Mouse (Mus musculus): ENCODE data around the gene Gm28051.

DNA sequence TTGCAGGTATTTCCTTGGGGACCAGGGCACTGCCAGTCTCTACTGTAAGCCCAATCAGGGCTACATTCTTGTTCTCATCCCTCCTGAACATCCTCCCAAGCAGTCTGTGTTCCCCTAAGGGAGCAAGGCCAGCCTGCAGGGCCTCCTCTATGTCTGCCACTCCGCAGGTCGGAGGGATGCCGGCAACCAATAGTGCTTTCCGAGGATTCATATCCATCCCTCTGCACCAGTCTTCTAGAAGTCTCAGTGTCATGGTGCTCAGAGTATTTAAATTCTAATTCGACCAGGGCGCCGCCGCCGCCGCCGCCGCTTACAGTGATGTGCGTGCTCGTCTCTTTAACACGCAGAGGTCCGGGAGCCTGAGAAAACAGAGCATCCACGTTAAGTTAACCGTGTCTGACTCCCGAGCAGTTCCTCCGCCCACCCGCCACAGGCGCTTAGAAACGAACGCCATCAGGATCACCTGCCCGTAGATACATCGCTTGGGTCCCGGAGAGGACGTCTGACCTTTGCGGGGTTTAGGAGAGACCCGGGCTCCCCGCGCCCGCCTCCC, 14.5 kb downstream of the Gm28051 start:
- TF ChIP-seq TCF3 (IDR thresholded peaks at IDR 0.05; ENCODE audit: insufficient read length, low read depth) (no peak), TCF12 (IDR thresholded peaks at IDR 0.05; ENCODE audit: insufficient read depth, poor library complexity, severe bottlenecking) (no peak), CEBPB (IDR thresholded peaks at IDR 0.05; ENCODE audit: insufficient read depth, poor library complexity, severe bottlenecking) (no peak), POLR2A (IDR thresholded peaks at IDR 0.05; ENCODE audit: insufficient read length, low read depth) (no peak), SRF (IDR thresholded peaks at IDR 0.05; ENCODE audit: control insufficient read depth, insufficient read length, low read depth) (no peak), MYOG (IDR thresholded peaks at IDR 0.05; ENCODE audit: control insufficient read depth in 1 of 3, insufficient read depth in 1 of 3, insufficient read length in 2 of 3, low read depth in 2 of 3) (no peak)

Measured in myocyte (in vitro differentiated cells).